15 mouse cellular contexts compared by ENCODE assay signal in the genomic region with DNA sequence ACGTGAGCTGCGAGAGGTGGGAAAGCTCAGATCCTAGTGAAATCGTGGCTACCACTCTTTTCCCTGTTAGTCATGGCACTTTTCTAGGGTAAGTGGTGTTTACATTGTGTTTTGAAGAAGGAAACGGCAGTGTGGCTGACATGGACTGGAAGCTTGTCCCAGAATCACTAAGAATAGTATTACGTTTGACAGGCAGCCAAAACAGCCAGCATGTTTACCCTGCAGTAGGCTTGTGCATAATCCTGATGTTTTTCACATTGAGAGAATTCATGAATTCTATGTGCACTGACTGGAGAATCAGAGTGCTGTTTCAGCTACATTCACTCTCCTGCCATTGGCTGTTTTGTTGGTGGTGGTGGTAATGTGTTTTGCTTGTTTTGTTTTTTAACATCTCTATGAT.
DNase-seq lines count a peak whose midpoint lies in the region; ATAC-seq lines count a peak whose summit lies in the region.
"Had no signal": no experiment of that assay in that cellular context is flagged by ENCODE, and none has a peak within 500 bp of the region (broad histone marks: within the 10 kb centered on the region; RNA-seq: fewer than 3 reads in every experiment).

No protein-coding gene starts in this region.

- 0 out of 2 replicates have a peak overlapping the region, but pooled peaks have one; percentile 4 for H3K4me2 ChIP-seq in heart, embryonic 13.5 days
- H3K4me2 ChIP-seq in stomach, embryonic 15.5 days = 0 out of 2 replicates have a peak overlapping the region, but pooled peaks have one; percentile 16
- H3K4me2 ChIP-seq: liver, embryonic 11.5 days had no signal

- H3K4me1 ChIP-seq in heart, embryonic 13.5 days = peaks cover 24% of the 10 kb centered on the region
- no peaks in the 10 kb centered on the region for H3K4me1 ChIP-seq in stomach, embryonic 15.5 days

- H3K27ac ChIP-seq in heart, embryonic 13.5 days (replicated peaks) = peak overlapping the region; percentile 65
- H3K27ac ChIP-seq in stomach, embryonic 15.5 days = peak overlapping the region; percentile 40; the same call in 1 of the 2 replicates

- no peak for ATAC-seq in heart, embryonic 13.5 days (ENCODE audit: extremely low read depth, insufficient number of reproducible peaks, low FRiP score, low TSS enrichment)
- ATAC-seq in stomach, embryonic 15.5 days (ENCODE audit: insufficient read depth, low FRiP score, low read depth) = no peak
- ATAC-seq: hindbrain, embryonic 16.5 days had no signal

- H3K9ac ChIP-seq in heart, embryonic 13.5 days = no peak overlapping the region
- no peak overlapping the region for H3K9ac ChIP-seq in stomach, embryonic 15.5 days

- intact Hi-C loops in left cerebral cortex, postnatal 4 days (cut with DNase I) = no loop called here

- DNase-seq in heart, adult 8-10 months (ENCODE audit: low spot score) = no peak
- peak; percentile 10 to 13 for DNase-seq in left cerebral cortex, adult 9 months (ENCODE audit: low spot score in 2 of 2)
- DNase-seq in left cerebral cortex, postnatal 4 days = no peak
- DNase-seq in heart, postnatal 4 days = peak; percentile 30
- DNase-seq in layer of hippocampus, postnatal 14 days (ENCODE audit: low spot score in 2 of 2) = no peak
- DNase-seq: cerebellum, adult 8-10 months; gastrocnemius, postnatal 25 days; kidney, postnatal 14 days; layer of hippocampus, postnatal 36 days; thymus, postnatal 36 days had no signal

- no peak overlapping the region for H3K4me3 ChIP-seq in heart, embryonic 13.5 days
- H3K4me3 ChIP-seq in stomach, embryonic 15.5 days (replicated peaks) = no peak overlapping the region
- H3K4me3 ChIP-seq: erythroblast, embryonic 14.5 days had no signal

- no peaks in the 10 kb centered on the region for H3K27me3 ChIP-seq in heart, embryonic 13.5 days (replicated peaks)
- H3K27me3 ChIP-seq in stomach, embryonic 15.5 days (replicated peaks) = no peaks in the 10 kb centered on the region

- H3K36me3 ChIP-seq in heart, embryonic 13.5 days = no peaks in the 10 kb centered on the region
- no peaks in the 10 kb centered on the region for H3K36me3 ChIP-seq in stomach, embryonic 15.5 days

- 38% methylated on average over 5 of the region's 5 CpGs for WGBS in heart, embryonic 13.5 days
- WGBS in stomach, embryonic 15.5 days = 33% methylated on average over 5 of the region's 5 CpGs

- no peaks in the 10 kb centered on the region for H3K9me3 ChIP-seq in heart, embryonic 13.5 days
- no peaks in the 10 kb centered on the region for H3K9me3 ChIP-seq in stomach, embryonic 15.5 days

Comparison
In these comparisons a context has a peak if more than half of its experiments do, and no peak if none do; other contexts are left out.
1. DNase-seq: peak in left cerebral cortex, adult 9 months (2 of 2) and heart, postnatal 4 days (single experiment); none in heart, adult 8-10 months (single experiment), left cerebral cortex, postnatal 4 days (single experiment) and layer of hippocampus, postnatal 14 days (0 of 2).